Mouse (Mus musculus): ENCODE results near the gene Arpc5. TPM values are rescaled to one million over a fixed set of nuclear protein-coding genes. Genes with fewer than 3 reads are reported as not detected.
"Not testable (repeated sequence)": the region's sequence is repeated elsewhere in the genome, so short reads cannot be mapped to it uniquely, and the experiment has no call there.

Gene Arpc5
- polyA plus RNA-seq, 1 experiment from 2014 or later, result 248 TPM

DNA sequence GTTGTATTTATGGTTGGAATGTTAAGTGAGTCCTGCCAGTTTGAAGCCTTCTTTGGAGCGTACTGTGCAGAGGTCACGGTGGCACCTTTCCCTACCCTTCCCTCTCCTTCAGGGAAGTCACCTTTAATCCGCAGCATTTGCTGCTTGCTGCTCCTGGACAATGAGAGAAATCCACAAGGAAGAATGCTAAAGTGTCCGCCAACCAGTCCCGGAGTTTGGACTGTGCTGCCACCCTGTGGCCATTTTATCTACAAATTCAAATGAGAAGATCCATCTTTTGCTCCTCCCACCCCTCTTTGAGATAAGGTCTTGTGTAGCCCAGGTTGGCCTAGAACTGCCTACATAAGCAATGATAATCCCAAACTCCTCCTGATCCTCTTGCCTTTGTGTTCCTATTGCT lies 19.9 kb upstream of the Arpc5 start:
- H3K27me3 ChIP-seq (replicated peaks), result no peaks in the 10 kb centered on the region
- H3K9ac ChIP-seq (replicated peaks), result no peak overlapping the region
- H3K27ac ChIP-seq (replicated peaks), result no peak overlapping the region
- peak; percentile 47 for ATAC-seq (ENCODE audit: low FRiP score)
- H3K36me3 ChIP-seq, result no peaks in the 10 kb centered on the region
- no peak overlapping the region for H3K4me3 ChIP-seq (replicated peaks)
- no peaks in the 10 kb centered on the region for H3K9me3 ChIP-seq (replicated peaks)
- H3K4me2 ChIP-seq, result no peak overlapping the region
- peaks cover 13% of the 10 kb centered on the region; the same call in 1 of the 2 replicates for H3K4me1 ChIP-seq
- WGBS, result 5% methylated on average over 5 of the region's 5 CpGs

DNA sequence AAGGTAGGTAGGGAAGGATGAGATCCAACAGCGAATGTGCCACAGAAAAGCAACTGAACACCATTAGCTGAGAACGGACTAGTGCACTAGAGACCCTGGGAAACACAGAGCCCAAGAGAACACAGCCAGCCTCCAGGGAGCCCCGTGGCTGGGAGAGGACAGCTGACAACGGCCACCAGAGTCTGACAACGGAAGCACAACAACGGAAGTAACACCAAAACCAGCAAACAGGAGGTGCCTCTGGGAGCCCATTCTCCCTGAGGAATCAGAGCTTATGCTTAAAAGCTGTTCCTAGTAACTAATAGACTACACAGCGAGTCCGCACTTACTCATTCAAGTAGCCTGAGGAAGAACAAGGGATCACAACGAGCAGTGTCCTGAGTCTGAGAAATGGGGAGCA lies 17.1 kb upstream of the Arpc5 start:
- no peaks in the 10 kb centered on the region for H3K27me3 ChIP-seq (replicated peaks)
- peaks cover 13% of the 10 kb centered on the region; the same call in 1 of the 2 replicates for H3K4me1 ChIP-seq
- H3K4me3 ChIP-seq (replicated peaks), result no peak overlapping the region
- 73% methylated on average over 9 of the region's 9 CpGs for WGBS
- H3K9ac ChIP-seq (replicated peaks), result no peak overlapping the region
- no peaks in the 10 kb centered on the region for H3K36me3 ChIP-seq
- no peak overlapping the region for H3K27ac ChIP-seq (replicated peaks)
- no peaks in the 10 kb centered on the region for H3K9me3 ChIP-seq (replicated peaks)
- H3K4me2 ChIP-seq, result no peak overlapping the region
- no peak for ATAC-seq (ENCODE audit: low FRiP score)

DNA sequence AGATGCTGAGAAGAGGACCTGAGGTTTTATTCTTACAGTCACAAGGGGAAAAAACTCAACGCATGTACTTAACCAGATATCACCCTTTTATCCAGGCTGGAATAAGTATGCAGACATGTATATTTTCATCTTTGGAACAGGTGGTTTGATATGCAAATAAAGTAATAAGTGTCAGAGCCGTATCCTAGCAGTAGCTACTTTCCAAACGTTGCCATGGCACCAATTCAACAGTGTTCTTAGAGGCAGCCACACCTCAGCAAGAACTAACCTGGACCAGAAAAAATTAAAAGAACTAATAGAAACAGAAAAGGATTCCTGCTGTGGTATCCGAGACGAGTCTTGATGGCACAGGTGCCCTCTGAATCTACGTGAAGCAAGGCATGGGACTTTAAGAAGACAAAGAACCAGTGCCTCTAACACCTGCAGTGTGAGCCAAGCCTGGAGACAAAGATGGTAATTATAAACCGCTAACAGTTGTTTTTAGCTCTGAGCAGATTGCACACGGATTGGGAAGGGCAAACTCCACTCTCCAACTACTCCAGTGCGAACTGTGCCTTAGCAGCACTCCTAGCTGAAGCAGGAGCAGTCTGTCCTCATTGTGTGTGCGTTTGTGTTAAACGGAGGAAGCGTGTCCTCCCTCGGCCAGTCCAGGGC lies 15.9 kb upstream of the Arpc5 start, which contains the start of gene Apobec4:
TSS of gene Apobec4 (plus strand) at position 240 of the 654 bp plus-strand sequence.
- Histone ChIP-seq H3K4me3 (replicated peaks) (no peak within 1 kb of the TSS), H3K9ac (replicated peaks) (no peak within 1 kb of the TSS), H3K4me1 (peaks cover 13% of the 10 kb centered on the region; the same call in 1 of the 2 replicates), H3K4me2 (no peak within 1 kb of the TSS), H3K27ac (replicated peaks) (no peak within 1 kb of the TSS), H3K27me3 (replicated peaks) (no peaks in the 10 kb centered on the region), H3K36me3 (no peaks in the 10 kb centered on the region), H3K9me3 (replicated peaks) (no peaks in the 10 kb centered on the region)
- WGBS, result 58% methylated on average over 13 of the region's 13 CpGs
- ATAC-seq (ENCODE audit: low FRiP score), result no peak

DNA sequence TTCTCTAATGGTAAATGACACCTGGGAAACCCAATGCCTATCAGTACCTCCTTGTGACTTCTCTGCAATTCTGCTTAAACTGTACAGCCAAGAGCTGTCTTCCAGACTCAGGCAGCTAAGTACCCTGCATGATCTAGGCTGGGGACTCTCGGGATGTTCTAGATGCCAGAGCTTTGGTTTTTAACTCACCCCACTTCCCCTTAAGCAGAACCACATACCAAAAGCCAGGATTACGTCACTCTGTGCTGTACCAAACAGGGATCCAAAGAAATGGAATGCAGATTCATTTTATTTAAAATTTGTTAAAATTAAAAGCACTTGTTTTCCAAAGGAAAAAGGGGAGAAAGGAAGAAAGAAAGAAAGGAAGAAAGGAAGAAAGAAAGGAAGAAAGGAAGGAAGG lies 4.6 kb upstream of the Arpc5 start:
- Histone ChIP-seq H3K4me2 (no peak overlapping the region), H3K27ac (replicated peaks) (no peak overlapping the region), H3K9ac (replicated peaks) (no peak overlapping the region), H3K9me3 (replicated peaks) (no peaks in the 10 kb centered on the region), H3K36me3 (no peaks in the 10 kb centered on the region), H3K4me3 (replicated peaks) (no peak overlapping the region), H3K27me3 (replicated peaks) (no peaks in the 10 kb centered on the region), H3K4me1 (peaks cover 17% of the 10 kb centered on the region)
- 89% methylated on average over 2 of the region's 2 CpGs for WGBS
- ATAC-seq (ENCODE audit: low FRiP score), result no peak

DNA sequence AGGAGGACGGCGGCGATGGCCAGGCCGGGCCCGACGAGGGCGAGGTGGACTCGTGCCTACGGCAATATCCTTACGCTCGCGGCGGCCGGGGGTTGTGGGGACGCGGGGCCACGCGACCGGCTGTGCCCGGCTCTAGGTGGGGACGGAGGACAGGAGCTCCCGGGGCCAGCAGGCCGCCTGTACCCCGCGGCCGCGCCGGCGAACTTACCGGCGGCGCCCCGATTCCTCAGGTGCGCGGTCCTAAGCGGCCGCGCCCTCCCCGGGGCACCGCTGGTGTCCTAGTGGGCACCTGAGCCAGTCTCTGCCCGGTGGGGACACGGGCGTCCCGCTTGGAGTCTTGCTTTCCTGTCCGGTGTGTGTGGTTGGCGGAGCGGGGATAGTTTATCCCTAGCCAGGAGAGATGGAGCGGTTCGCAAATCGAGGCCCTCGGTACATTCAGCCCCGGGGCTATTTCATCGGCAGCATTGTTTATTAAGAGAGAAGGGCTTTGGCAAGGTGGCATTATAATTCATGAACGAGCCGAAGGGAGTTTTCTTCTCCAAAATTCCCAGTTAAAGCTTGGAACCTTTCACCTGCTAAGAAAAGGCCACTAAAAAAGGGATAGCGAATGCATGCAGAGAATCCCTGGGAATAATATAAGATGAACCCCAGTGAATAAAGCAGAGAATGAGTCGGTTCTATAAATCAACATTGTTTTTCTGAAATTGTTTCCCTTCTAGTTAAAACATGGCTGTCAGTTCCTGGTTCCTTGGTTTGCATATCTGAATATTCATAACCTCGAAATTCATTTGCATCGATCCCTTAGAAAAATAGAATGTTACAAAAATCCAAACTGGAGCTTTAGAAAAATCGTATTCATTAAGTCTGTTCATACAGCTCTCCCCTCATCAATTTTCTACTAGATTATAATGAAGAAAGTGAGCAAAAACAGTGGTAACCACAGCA lies 734 bp downstream of the Arpc5 start:
- under 1% methylated on average over 60 of the region's 60 CpGs for WGBS

DNA sequence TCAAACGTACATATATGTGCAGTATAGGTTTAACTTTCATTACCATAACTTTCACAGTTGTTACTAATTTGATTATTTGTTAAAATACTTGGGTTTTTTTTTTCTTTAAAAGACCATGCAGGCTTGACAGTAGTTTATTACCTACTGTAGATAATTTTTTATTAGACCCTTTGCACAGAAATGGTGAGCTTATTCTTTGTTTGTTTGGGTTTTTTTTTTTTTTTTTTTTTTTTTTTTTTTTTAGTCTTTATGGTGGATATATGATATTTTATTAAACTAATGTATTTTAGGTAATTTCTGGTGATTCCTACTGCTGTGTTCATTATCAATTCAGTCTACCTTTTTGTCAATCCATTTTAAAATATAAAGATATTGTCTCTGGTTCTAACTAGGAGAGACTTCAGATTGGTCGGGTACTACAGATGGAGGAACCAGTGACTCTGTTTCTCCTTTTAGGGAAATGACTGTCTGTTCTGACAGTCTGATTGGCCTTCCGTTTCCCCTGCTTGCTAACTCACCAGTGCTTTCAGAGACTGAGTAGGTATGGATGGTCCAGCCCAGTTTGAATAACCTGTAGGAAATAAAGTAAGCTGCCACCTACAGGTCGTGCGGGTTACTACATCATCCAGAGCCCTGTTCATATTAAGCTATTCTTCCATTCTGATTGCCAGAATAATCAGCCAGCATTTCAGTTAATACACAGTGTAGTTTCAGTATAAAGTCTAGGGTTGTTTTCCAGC lies 1.6 kb downstream of the Arpc5 start:
- no peaks in the 10 kb centered on the region for H3K27me3 ChIP-seq (replicated peaks)
- 5% methylated on average over 5 of the region's 5 CpGs for WGBS
- peak overlapping the region; percentile 93 for H3K4me3 ChIP-seq (replicated peaks)
- peaks cover 24% of the 10 kb centered on the region for H3K36me3 ChIP-seq
- no peak overlapping the region for H3K9ac ChIP-seq (replicated peaks)
- H3K4me1 ChIP-seq, result peaks cover 26% of the 10 kb centered on the region
- peak overlapping the region; percentile 82 for H3K4me2 ChIP-seq
- no peak for ATAC-seq (ENCODE audit: low FRiP score)
- H3K27ac ChIP-seq (replicated peaks), result no peak overlapping the region
- H3K9me3 ChIP-seq (replicated peaks), result no peaks in the 10 kb centered on the region

More for the DNA sequence above, 734 bp downstream of the Arpc5 start:
- Histone ChIP-seq H3K9ac (replicated peaks) (peak overlapping the region; percentile 91), H3K27me3 (replicated peaks) (no peaks in the 10 kb centered on the region), H3K4me3 (replicated peaks) (peak overlapping the region; percentile 93), H3K4me1 (peaks cover 26% of the 10 kb centered on the region), H3K4me2 (peak overlapping the region; percentile 82), H3K36me3 (peaks cover 16% of the 10 kb centered on the region), H3K9me3 (replicated peaks) (no peaks in the 10 kb centered on the region), H3K27ac (replicated peaks) (peak overlapping the region; percentile 88)
- peak; percentile 68 for ATAC-seq (ENCODE audit: low FRiP score)

DNA sequence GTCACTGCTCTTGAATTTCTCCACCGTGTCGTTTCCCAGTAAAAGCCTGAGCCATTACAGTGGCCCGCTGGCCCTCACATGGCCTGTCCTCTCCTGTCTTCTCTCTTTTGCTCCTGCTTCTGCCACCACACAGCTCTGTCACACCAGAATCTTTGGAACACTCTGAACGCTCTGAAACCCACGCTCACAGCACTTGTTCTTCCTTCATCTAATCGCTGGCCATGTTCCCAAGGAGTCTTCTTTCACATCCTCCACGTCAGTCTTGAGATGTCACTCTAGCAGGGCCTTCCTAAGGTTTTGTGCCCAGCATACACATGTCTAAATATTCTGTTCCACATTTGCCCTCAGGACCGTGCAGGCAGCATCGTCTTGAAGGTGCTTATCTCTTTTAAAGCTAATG lies 4.7 kb downstream of the Arpc5 start:
- Histone ChIP-seq H3K36me3 (peaks cover 36% of the 10 kb centered on the region), H3K4me3 (replicated peaks) (no peak overlapping the region)

DNA sequence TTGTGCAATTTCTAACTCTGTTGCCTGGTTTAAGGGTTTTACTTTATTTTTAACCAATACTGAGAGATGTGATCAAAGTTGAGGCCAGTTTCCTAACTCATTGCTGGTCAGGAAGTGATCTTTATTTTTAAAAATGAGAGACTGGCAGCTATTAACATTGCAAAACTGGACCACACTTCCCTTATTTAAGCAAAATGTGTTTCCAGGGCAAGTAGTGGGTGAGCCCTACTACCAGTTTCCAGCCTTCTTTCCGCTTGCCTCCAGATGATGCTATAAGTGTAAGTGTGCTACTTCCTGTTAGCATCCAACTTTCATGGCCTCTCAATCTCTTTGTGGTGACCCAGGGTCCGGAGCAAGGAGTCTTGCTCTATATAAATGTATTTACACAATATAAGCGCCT lies 8.3 kb downstream of the Arpc5 start:
- 96% methylated on average over 3 of the region's 3 CpGs for whole genome bisulfite sequencing
- not testable (repeated sequence) for H3K4me1 ChIP-seq

More for the DNA sequence above, 4.7 kb downstream of the Arpc5 start:
- Histone ChIP-seq H3K4me1 (peaks cover 9% of the 10 kb centered on the region), H3K27ac (replicated peaks) (0 out of 2 replicates have a peak overlapping the region, but pooled peaks have one; percentile 9), H3K9me3 (replicated peaks) (no peaks in the 10 kb centered on the region), H3K9ac (replicated peaks) (no peak overlapping the region), H3K4me2 (no peak overlapping the region), H3K27me3 (replicated peaks) (no peaks in the 10 kb centered on the region)
- ATAC-seq (ENCODE audit: low FRiP score), result no peak
- WGBS, result 85% methylated on average over 9 of the region's 9 CpGs

DNA sequence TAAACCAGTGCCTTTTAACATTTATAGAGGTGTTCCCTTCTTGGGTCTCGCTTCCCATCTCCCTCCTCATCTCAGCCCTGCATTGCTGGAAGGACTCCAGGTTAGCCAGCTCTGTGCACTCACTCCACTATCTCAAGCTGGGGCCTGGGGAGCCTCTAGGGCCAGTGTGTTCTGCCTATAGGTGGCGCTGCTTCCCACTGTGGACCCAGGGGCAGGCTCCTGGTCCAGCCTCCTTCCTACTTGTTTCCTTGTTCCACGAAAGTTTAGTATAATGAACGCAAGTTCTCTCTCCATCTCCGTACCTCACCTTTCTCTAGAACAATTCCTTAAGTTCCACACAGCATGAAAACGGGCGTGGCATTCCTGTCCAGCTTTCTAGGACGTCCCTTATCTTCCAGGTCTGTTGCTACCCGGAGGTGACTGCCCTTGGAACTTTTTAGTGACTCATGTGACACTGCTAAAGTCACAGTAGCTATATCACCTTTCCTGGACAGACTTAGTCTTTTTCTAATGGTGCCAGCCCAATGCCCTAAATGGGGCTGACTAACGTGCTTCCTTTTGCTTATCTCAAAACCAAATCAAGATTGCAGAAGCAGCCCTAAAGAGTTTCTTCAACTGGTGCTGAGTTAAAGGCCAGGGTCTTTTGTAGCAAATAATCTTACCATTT lies 12.9 kb downstream of the Arpc5 start:
- 39% methylated on average over 10 of the region's 10 CpGs for WGBS
- no peak for ATAC-seq (ENCODE audit: low FRiP score)
- Histone ChIP-seq H3K36me3 (peaks cover 7% of the 10 kb centered on the region), H3K27ac (replicated peaks) (no peak overlapping the region), H3K9ac (replicated peaks) (no peak overlapping the region), H3K4me3 (replicated peaks) (no peak overlapping the region), H3K4me2 (no peak overlapping the region), H3K27me3 (replicated peaks) (no peaks in the 10 kb centered on the region), H3K4me1 (no peaks in the 10 kb centered on the region), H3K9me3 (replicated peaks) (no peaks in the 10 kb centered on the region)

More for the DNA sequence above, 8.3 kb downstream of the Arpc5 start:
- H3K36me3 ChIP-seq, result peaks cover 37% of the 10 kb centered on the region
- ATAC-seq (ENCODE audit: low FRiP score); H3K9ac ChIP-seq (replicated peaks); H3K27ac ChIP-seq (replicated peaks); H3K4me3 ChIP-seq (replicated peaks); H3K27me3 ChIP-seq (replicated peaks); H3K4me2 ChIP-seq; H3K9me3 ChIP-seq (replicated peaks): not testable (repeated sequence)

DNA sequence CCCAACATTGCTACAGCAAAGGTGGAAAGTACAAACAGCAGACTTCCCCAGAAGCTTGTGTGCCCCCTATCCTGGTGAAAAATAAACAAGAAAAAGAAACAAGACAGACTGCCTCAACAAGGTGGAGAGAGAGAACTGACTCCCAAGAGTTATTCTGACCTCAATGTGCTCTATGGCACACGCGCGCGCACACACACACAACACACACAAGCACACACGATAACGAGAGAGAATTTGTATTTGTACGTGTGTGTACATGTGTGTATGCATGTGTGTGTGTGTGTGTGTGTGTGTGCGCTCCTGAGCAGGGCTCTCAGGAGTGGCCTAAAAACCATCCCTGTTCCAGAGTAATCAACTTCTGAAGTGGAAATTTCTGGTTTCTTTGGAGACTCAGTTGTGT lies 18.3 kb downstream of the Arpc5 start:
- no peaks in the 10 kb centered on the region for H3K9me3 ChIP-seq (replicated peaks)
- H3K4me2 ChIP-seq, result no peak overlapping the region
- 98% methylated on average over 8 of the region's 8 CpGs for WGBS
- no peaks in the 10 kb centered on the region for H3K36me3 ChIP-seq
- no peak for ATAC-seq (ENCODE audit: low FRiP score)
- H3K27me3 ChIP-seq (replicated peaks), result no peaks in the 10 kb centered on the region
- no peaks in the 10 kb centered on the region for H3K4me1 ChIP-seq
- H3K9ac ChIP-seq (replicated peaks), result no peak overlapping the region
- H3K4me3 ChIP-seq (replicated peaks), result no peak overlapping the region
- no peak overlapping the region for H3K27ac ChIP-seq (replicated peaks)

DNA sequence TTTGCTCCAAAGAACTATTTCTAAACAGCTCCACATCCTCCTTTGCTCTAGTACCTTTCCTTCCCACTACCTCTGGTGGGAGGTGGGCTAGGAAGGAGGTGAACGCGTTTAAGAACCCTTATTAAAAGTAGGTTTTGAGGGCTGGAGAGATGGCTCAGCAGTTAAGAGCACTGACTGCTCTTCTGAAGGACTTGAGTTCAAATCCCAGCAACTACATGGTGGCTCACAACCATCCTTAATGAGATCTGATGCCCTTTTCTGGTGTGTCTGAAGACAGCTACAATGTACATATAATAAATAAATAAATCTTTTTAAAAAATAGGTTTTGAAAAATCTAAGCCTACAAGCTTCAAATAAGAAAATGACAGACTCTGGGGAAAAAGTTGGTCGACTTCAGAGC lies 19.1 kb downstream of the Arpc5 start:
- ATAC-seq (ENCODE audit: low FRiP score); H3K4me3 ChIP-seq (replicated peaks); H3K27me3 ChIP-seq (replicated peaks); H3K9me3 ChIP-seq (replicated peaks); H3K4me1 ChIP-seq; H3K9ac ChIP-seq (replicated peaks); H3K4me2 ChIP-seq; H3K36me3 ChIP-seq; H3K27ac ChIP-seq (replicated peaks): not testable (repeated sequence)
- WGBS, result 90% methylated on average over 3 of the region's 3 CpGs

Measured in neural tube, embryonic 15.5 days (tissue).